Mouse (Mus musculus) liver, postnatal 0 days (tissue): ENCODE results near the gene Atf3. TPM values are rescaled to one million over a fixed set of nuclear protein-coding genes. Genes with fewer than 3 reads are reported as not detected.
"Not testable (repeated sequence)": the region's sequence is repeated elsewhere in the genome, so short reads cannot be mapped to it uniquely, and the experiment has no call there.

Experiments
- ATAC-seq: fragments of 200-750 bp; cut with Nextera tagmentation; 2 replicates; pipeline ENCODE4 v1.8.0; 2017; ENCODE audit warnings: mild to moderate bottlenecking, moderate library complexity
- DNase-seq: peaks from one replicate; pipeline ENCODE4 v3.0.0-alpha.2; 2016
- H3K27ac ChIP-seq: fragments of 300-500 bp; sonication (generic); 2 replicates; pipeline ENCODE4 v1.5.1; 2014; ENCODE audit warnings: antibody characterized with exemption, moderate library complexity, mild to moderate bottlenecking, low read depth
- H3K27me3 ChIP-seq: fragments of 300-500 bp; sonication (generic); 2 replicates; pipeline ENCODE4 v1.6.1; 2014; ENCODE audit warnings: low read length, control low read depth, mixed read lengths; ENCODE audit not compliant: insufficient read depth
- H3K36me3 ChIP-seq: fragments of 300-500 bp; sonication (generic); replicated peaks from 2 replicates; pipeline ENCODE4 v1.6.1; 2014; ENCODE audit warnings: mild to moderate bottlenecking, control low read depth, low read length, moderate library complexity, mixed read lengths; ENCODE audit not compliant: insufficient read depth
- H3K4me1 ChIP-seq: fragments of 300-500 bp; sonication (generic); 2 replicates; pipeline ENCODE4 v1.6.1; 2014; ENCODE audit warnings: antibody characterized with exemption, mild to moderate bottlenecking, control low read depth; ENCODE audit not compliant: insufficient read depth
- H3K4me2 ChIP-seq: fragments of 300-500 bp; sonication (generic); 2 replicates; pipeline ENCODE4 v1.6.1; 2014; ENCODE audit warnings: low read depth, mild to moderate bottlenecking, low read length, moderate library complexity, mixed read lengths
- H3K4me3 ChIP-seq: fragments of 300-500 bp; sonication (generic); 2 replicates; pipeline ENCODE4 v1.5.1; 2014; ENCODE audit warnings: low read depth, low read length
- H3K9ac ChIP-seq: fragments of 300-500 bp; sonication (generic); replicated peaks from 2 replicates; pipeline ENCODE4 v1.6.1; 2014; ENCODE audit warnings: mild to moderate bottlenecking, moderate library complexity
- H3K9me3 ChIP-seq: fragments of 300-500 bp; sonication (generic); 2 replicates; pipeline ENCODE4 v1.6.1; 2016; ENCODE audit warnings: mild to moderate bottlenecking, control low read depth, low read length, mixed read lengths
- CTCF ChIP-seq: sonication (generic); IDR thresholded peaks from 2 replicates; pipeline ENCODE4 v1.5.1; 2016; ENCODE audit warnings: antibody characterized with exemption, low read depth
- EP300 ChIP-seq: IDR thresholded peaks from 2 replicates; pipeline ENCODE4 v1.6.1; 2016; ENCODE audit warnings: antibody characterized with exemption, low read depth, mild to moderate bottlenecking
- WGBS: fragments of 180-500 bp; shearing (Covaris S2); extraction: QIAGEN DNeasy Blood & Tissue Kit; methylation state at CpG from one replicate; pipeline ENCODE4 v1.1.7; 2014; ENCODE audit not compliant: insufficient replicate concordance; 5-methylcytosine and 5-hydroxymethylcytosine counted together
- polyA plus RNA-seq: library from polyadenylated mRNA; unstranded; fragments of >200 nt; fragmentation: Nextera tagmentation; extraction: Ambion mirVana; gene quantifications from 2 replicates; pipeline ENCODE4 v1.2.1, GENCODE M21; 2015

Gene Atf3
- polyA plus RNA-seq, 1 experiment from 2014 or later, result 1.00 TPM

DNA sequence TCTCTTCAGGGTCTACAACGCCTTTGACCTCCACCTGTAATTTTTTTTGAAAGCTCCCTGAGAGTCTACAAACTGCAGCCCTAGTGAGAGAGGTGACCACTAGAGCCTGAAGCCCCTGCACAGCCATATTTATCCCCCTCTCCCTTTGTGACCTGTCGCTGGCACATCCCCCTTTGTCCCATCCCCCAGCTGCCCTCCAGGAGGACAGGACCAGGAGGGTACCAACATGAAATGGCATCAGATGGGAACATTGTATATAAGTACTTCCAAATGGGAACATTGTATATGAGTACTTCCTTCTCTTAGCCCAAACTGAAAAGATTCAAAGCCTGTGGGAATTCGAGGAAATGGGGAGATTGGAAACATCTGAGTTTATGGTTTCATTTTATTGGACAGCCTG, 53.1 kb downstream of the Atf3 start, which contains the start of gene Fam71a:
Gene Fam71a, minus strand, starts transcription at position 101 of the 400 bp plus-strand sequence.
- WGBS, result 72% methylated on average over 3 of the region's 3 CpGs
- no peak for TF ChIP-seq EP300
- no peak for TF ChIP-seq CTCF
- Histone ChIP-seq H3K36me3 (no peaks in the 10 kb centered on the region), H3K4me2 (no peak within 1 kb of the TSS), H3K27me3 (no peaks in the 10 kb centered on the region), H3K9me3 (no peaks in the 10 kb centered on the region), H3K4me1 (no peaks in the 10 kb centered on the region; the same call in 1 of the 2 replicates), H3K27ac (no peak within 1 kb of the TSS), H3K4me3 (no peak within 1 kb of the TSS), H3K9ac (no peak within 1 kb of the TSS)
- no peak for ATAC-seq
- DNase-seq, result no peak

DNA sequence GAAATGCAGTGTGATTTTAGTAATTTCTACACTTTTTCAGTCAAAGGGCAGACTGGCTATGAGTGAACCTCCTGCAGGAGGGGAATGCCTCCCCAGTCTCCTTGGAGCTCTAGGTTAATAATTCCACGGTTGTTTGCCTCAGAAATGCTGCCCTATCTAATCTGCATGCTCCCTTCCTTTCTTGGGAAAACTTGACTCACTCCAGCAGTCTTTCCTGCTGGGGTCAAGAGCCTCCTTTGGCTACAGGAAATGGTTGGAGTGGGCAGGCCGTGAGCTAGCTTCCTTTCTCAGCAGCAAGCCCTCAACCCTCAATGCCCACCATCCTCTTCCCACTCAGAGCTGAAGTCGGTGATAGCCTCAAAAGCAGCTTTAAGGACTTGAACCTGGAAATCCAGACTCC, 63.5 kb downstream of the Atf3 start:
- Histone ChIP-seq H3K9ac (no peak overlapping the region), H3K9me3 (peaks cover 6% of the 10 kb centered on the region; the same call in 1 of the 2 replicates), H3K4me2 (no peak overlapping the region), H3K27ac (peak overlapping the region; percentile 59; the same call in 1 of the 2 replicates), H3K27me3 (no peaks in the 10 kb centered on the region; the same call in 1 of the 2 replicates), H3K4me3 (no peak overlapping the region), H3K4me1 (peaks cover 9% of the 10 kb centered on the region), H3K36me3 (no peaks in the 10 kb centered on the region)
- no peak for TF ChIP-seq CTCF
- TF ChIP-seq EP300, result peak; percentile 72
- WGBS, result 38% methylated on average over 3 of the region's 3 CpGs
- ATAC-seq (peak; percentile 31), DNase-seq (no peak)

DNA sequence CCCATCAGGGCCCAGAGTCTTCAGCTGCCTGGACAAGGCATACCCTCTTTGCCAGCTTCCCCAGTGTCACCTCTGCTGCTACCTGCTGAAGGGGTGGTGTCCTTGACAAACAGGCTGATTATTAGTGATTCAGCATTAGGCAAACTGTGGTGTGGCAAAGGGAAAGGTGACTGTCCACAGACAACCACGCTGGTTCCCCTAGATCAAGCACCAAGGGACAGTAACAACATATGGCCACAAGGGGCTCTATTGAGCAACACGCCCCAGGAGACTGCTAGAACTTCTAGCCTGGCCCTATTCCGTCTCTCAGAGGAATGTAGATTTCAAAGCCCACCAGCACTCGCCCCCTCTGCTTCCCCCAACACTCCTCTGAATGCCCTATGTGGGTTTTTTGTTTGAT, 64.8 kb downstream of the Atf3 start:
- no peak overlapping the region for H3K4me2 ChIP-seq
- no peak overlapping the region for H3K27ac ChIP-seq
- TF ChIP-seq CTCF (peak; percentile 90), EP300 (no peak)
- H3K27me3 ChIP-seq, result no peaks in the 10 kb centered on the region; the same call in 1 of the 2 replicates
- DNase-seq (peak; percentile 58), ATAC-seq (peak; percentile 40)
- H3K9ac ChIP-seq, result no peak overlapping the region
- WGBS, result 7% methylated on average over 4 of the region's 4 CpGs
- H3K4me1 ChIP-seq, result peaks cover 9% of the 10 kb centered on the region
- H3K4me3 ChIP-seq, result no peak overlapping the region
- H3K9me3 ChIP-seq, result peaks cover 6% of the 10 kb centered on the region; the same call in 1 of the 2 replicates
- H3K36me3 ChIP-seq, result no peaks in the 10 kb centered on the region

DNA sequence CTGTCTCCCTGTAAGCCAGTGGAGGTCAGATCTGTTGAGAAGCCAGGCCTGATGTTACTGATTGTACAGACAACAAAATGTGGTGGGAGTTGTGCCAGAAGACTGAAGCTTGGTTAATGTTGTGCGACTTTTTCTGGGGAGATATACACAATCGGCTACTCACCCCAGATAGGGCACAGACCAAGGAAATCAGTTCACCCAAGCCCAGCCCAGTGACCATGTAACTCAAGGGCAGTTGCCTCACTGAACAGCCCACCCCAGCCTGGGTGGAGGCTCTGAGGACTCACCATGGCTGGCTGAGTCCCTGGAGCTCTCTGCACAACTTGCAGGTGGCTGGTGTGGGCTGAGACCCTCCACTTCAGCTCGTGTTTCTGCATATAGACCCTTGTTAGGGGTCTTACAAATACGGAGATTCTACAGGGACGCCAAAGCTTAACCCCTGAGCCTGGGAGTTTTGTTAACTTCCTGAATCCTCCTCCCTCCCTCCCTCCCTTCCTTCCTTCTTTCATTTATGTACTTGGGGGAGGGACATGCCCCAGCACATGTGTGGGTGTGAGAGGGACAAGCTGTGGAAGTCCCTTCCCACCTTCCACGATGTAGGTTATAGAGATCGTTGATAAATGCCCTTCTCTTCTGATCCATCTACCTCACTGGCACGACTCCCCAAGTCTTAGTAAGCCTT, 66.8 kb downstream of the Atf3 start:
- no peak overlapping the region for H3K4me3 ChIP-seq
- H3K9me3 ChIP-seq, result no peaks in the 10 kb centered on the region
- no peak for TF ChIP-seq CTCF
- TF ChIP-seq EP300, result no peak
- DNase-seq (no peak), ATAC-seq (no peak)
- peaks cover 9% of the 10 kb centered on the region for H3K4me1 ChIP-seq
- 39% methylated on average over 8 of the region's 8 CpGs for WGBS
- H3K36me3 ChIP-seq, result no peaks in the 10 kb centered on the region
- no peak overlapping the region for H3K9ac ChIP-seq
- 0 out of 2 replicates have a peak overlapping the region, but pooled peaks have one; percentile 22 for H3K27ac ChIP-seq
- H3K4me2 ChIP-seq, result no peak overlapping the region
- H3K27me3 ChIP-seq, result no peaks in the 10 kb centered on the region; the same call in 1 of the 2 replicates

DNA sequence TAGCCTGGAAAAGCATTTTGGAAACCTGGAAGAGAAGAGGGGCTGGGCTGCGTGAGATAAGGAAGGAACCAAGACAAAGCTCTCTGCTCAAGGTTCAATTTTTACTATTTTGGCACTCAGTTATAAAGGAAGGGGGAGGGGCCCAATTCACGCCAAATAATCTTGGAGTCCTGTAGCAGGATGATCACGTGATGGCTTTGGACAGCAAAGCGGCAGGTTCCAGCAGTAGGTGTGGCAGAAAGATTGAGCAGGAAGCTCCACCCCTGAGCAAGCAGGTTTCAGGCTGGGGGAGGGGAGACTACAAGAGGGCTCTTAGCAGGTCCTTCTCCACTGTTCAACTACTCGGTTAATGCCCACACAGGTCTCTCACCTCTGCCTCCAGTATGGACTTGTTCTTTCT, 68.3 kb downstream of the Atf3 start:
- H3K4me3 ChIP-seq, ATAC-seq, H3K27me3 ChIP-seq, H3K4me2 ChIP-seq, H3K4me1 ChIP-seq, H3K36me3 ChIP-seq, H3K9me3 ChIP-seq, DNase-seq, H3K9ac ChIP-seq, H3K27ac ChIP-seq: not testable (repeated sequence)
- 72% methylated on average over 5 of the region's 5 CpGs for WGBS

DNA sequence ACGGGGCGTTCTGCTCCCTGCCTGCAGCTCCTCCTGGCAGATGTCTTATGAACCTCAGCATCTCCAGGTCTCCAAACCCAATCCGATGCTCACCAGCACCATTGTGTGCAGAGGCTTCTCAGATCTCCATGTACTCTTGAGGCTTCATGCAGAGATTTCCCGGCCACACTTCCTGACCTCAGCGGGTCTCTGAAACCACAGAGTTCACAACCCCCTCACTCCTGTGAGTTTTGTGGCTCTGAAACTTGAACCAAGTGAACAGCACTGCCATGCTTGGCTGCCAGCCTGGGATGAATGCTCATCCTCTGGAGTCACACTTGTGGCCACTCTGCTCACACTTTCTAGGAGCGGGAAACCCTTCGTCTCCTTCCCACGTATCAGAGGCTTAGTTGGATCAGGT, 76.9 kb downstream of the Atf3 start:
- Histone ChIP-seq H3K27me3 (no peaks in the 10 kb centered on the region), H3K4me1 (no peaks in the 10 kb centered on the region), H3K9me3 (no peaks in the 10 kb centered on the region), H3K4me2 (no peak overlapping the region), H3K27ac (no peak overlapping the region), H3K36me3 (no peaks in the 10 kb centered on the region), H3K4me3 (no peak overlapping the region), H3K9ac (no peak overlapping the region)
- WGBS, result 54% methylated on average over 8 of the region's 8 CpGs
- TF ChIP-seq CTCF (no peak), EP300 (no peak)
- ATAC-seq, result no peak
- no peak for DNase-seq
